In the genomic region with DNA sequence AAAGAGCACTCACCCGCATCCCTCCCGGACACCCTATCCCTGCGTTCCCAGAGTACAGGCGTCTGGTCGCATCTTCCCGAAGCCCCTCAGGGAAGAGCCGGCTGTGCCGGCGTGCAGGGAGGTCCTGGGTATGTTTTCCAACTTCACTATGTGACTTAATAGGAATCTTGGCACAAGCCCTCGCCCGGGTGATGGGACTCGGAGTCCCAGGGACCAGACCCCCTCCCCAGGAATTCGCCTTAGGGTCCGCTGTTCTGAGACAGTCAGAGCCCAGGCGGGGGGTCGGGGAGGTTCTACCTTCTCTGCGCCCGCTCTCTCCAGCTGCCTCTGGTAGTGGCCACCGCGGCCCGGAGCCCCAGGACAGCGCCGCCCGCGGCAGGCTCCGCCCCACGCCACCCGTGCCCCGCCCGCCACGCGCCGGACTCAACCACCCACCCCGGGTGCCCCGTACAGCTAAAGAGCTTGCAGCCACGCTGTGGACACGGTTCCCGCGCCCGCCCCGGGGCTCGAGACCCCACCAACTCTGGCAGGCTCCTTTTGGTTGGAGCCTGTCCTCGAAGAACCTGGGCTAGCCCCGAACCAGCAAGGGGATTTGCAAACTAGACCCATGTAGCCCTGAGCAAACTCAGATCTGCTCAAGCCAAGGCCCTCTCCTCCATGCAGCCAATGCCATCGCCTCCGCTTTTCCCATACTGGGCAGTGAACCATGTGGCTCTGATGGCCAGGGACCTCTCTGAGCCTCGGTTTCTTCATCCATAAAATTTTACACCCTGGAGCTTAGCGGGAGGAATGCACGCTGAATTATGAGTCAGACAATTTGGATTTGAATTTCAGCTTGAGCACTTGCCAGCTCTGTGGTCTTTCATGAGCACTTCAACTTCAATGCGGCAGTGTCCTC, we compare ENCODE assay signal across 8 mouse cellular contexts. TPM values are rescaled to one million over a fixed set of nuclear protein-coding genes. Genes with fewer than 3 reads are reported as not detected.
A peak's percentile ranks its signal among the peaks of the same experiment; 100 is the strongest.
DNase-seq lines count a peak whose midpoint lies in the region; ATAC-seq and TF ChIP-seq lines count a peak whose summit lies in the region.

A gene (minus strand): TSS at position 394 of the 898 bp plus-strand sequence.

- no peaks in the 10 kb centered on the region for H3K36me3 ChIP-seq in forebrain, embryonic 14.5 days (ENCODE audit: control insufficient read depth, insufficient read depth, low read length)
- H3K36me3 ChIP-seq in limb, embryonic 11.5 days (ENCODE audit: control insufficient read depth, insufficient read depth, low read length), result no peaks in the 10 kb centered on the region
- H3K36me3 ChIP-seq in midbrain, embryonic 10.5 days, result 0 out of 2 replicates have a peak, but pooled peaks cover 6% of the 10 kb centered on the region
- no peaks in the 10 kb centered on the region for H3K36me3 ChIP-seq in splenic B cell, adult 2 months (ENCODE audit: control insufficient read depth, insufficient read depth, low read length, poor library complexity, severe bottlenecking)

- intact Hi-C loops in left cerebral cortex, adult 2 months (cut with DNase I), result no loop called here

- peak within 1 kb of the TSS; percentile 73 for H3K4me2 ChIP-seq in forebrain, embryonic 14.5 days (ENCODE audit: low read length)
- peak within 1 kb of the TSS; percentile 88 for H3K4me2 ChIP-seq in limb, embryonic 11.5 days (ENCODE audit: low read depth, severe bottlenecking)

- H3K9me3 ChIP-seq in forebrain, embryonic 14.5 days (replicated peaks; ENCODE audit: control insufficient read depth, low read length), result no peaks in the 10 kb centered on the region
- H3K9me3 ChIP-seq in limb, embryonic 11.5 days (ENCODE audit: control insufficient read depth, low read length), result no peaks in the 10 kb centered on the region
- H3K9me3 ChIP-seq in midbrain, embryonic 10.5 days (replicated peaks), result no peaks in the 10 kb centered on the region

- 7% methylated on average over 50 of the region's 50 CpGs for WGBS in forebrain, embryonic 14.5 days
- 4% methylated on average over 49 of the region's 50 CpGs for WGBS in limb, embryonic 11.5 days
- 8% methylated on average over 48 of the region's 50 CpGs for WGBS in midbrain, embryonic 10.5 days

- H3K9ac ChIP-seq in forebrain, embryonic 14.5 days (ENCODE audit: low read length), result peak within 1 kb of the TSS; percentile 57
- H3K9ac ChIP-seq in limb, embryonic 11.5 days (ENCODE audit: low read length), result peak within 1 kb of the TSS; percentile 58; the same call in 1 of the 2 replicates

- no peak; the same call in 1 of the 2 replicates for TF ChIP-seq CTCF in left cerebral cortex, adult 2 months (IDR thresholded peaks at IDR 0.05)

- peak; percentile 50 to 52 for DNase-seq in left cerebral cortex, adult 2 months (ENCODE audit: extremely low spot score in 1 of 2, low spot score in 2 of 2)
- no peak for DNase-seq in left cerebral cortex, adult 11 months (ENCODE audit: low spot score)
- peak; percentile 54 for DNase-seq in cerebellum, adult 11-12 months
- DNase-seq in forebrain, embryonic 14.5 days (ENCODE audit: low spot score), result peak; percentile 55
- peak; percentile 84 for DNase-seq in heart, postnatal 4 days
- peak; percentile 75 for DNase-seq in limb, embryonic 11.5 days (ENCODE audit: low spot score)
- DNase-seq in midbrain, embryonic 10.5 days (ENCODE audit: low spot score), result peak; percentile 64
- DNase-seq in splenic B cell, adult 2 months (ENCODE audit: low read depth, low spot score), result peak; percentile 50

- H3K4me3 ChIP-seq in left cerebral cortex, adult 2 months, result peak within 1 kb of the TSS; percentile 50
- peak within 1 kb of the TSS; percentile 32 for H3K4me3 ChIP-seq in forebrain, embryonic 14.5 days (ENCODE audit: low read depth, low read length)
- peak within 1 kb of the TSS; percentile 34 for H3K4me3 ChIP-seq in limb, embryonic 11.5 days (ENCODE audit: low read depth, low read length)
- peak within 1 kb of the TSS; percentile 62 for H3K4me3 ChIP-seq in midbrain, embryonic 10.5 days

- peaks cover 10% of the 10 kb centered on the region for H3K4me1 ChIP-seq in forebrain, embryonic 14.5 days (ENCODE audit: control insufficient read depth, insufficient read depth, low read length)
- peaks cover 18% of the 10 kb centered on the region for H3K4me1 ChIP-seq in limb, embryonic 11.5 days (ENCODE audit: control insufficient read depth, insufficient read depth, low read length)
- peaks cover 50% of the 10 kb centered on the region for H3K4me1 ChIP-seq in midbrain, embryonic 10.5 days

- no peaks in the 10 kb centered on the region for H3K27me3 ChIP-seq in forebrain, embryonic 14.5 days (replicated peaks; ENCODE audit: control insufficient read depth, insufficient read depth, low read length)
- H3K27me3 ChIP-seq in limb, embryonic 11.5 days (ENCODE audit: control insufficient read depth, insufficient read depth, low read length), result no peaks in the 10 kb centered on the region
- H3K27me3 ChIP-seq in midbrain, embryonic 10.5 days (ENCODE audit: low read depth, poor library complexity, severe bottlenecking), result peaks cover 27% of the 10 kb centered on the region
- peaks cover 1% of the 10 kb centered on the region; the same call in 1 of the 2 replicates for H3K27me3 ChIP-seq in splenic B cell, adult 2 months (ENCODE audit: control insufficient read depth, insufficient read depth, low read length, poor library complexity, severe bottlenecking)

- peak; percentile 72 for ATAC-seq in forebrain, embryonic 14.5 days
- ATAC-seq in limb, embryonic 11.5 days (ENCODE audit: insufficient number of reproducible peaks, low FRiP score, low TSS enrichment, low read depth), result peak; percentile 67

- peak within 1 kb of the TSS; percentile 30 for H3K27ac ChIP-seq in left cerebral cortex, adult 2 months
- H3K27ac ChIP-seq in forebrain, embryonic 14.5 days (ENCODE audit: low read depth, low read length), result no peak within 1 kb of the TSS
- H3K27ac ChIP-seq in limb, embryonic 11.5 days (replicated peaks; ENCODE audit: low read depth, low read length), result no peak within 1 kb of the TSS
- H3K27ac ChIP-seq in midbrain, embryonic 10.5 days (replicated peaks), result peak within 1 kb of the TSS; percentile 74

RNA-seq across cellular contexts. Expression of the gene that starts here (rescaled TPM):
- 1 to 10 TPM; 6.8 to 7.7 TPM for total RNA-seq in left cerebral cortex, adult 2 months (2021)
- polyA plus RNA-seq in forebrain, embryonic 14.5 days (2014; fragmentation: Nextera tagmentation; extraction: Ambion mirVana), result 0.13 and 0.72 TPM in 2 replicates
- total RNA-seq in heart, postnatal 4 days (2021), result 10 to 100 TPM; 13.5 to 14.6 TPM
- polyA plus RNA-seq in limb, embryonic 11.5 days (2014; fragmentation: Nextera tagmentation; extraction: Ambion mirVana), result 0.29 and 0.71 TPM in 2 replicates
- 0.78 and 1.4 TPM in 2 replicates for polyA plus RNA-seq in midbrain, embryonic 10.5 days (2016; fragmentation: Nextera tagmentation; extraction: Ambion mirVana)

Comparison
In these comparisons a context has a peak if more than half of its experiments do, and no peak if none do; other contexts are left out.
1. Peak in DNase-seq, ATAC-seq, H3K4me3 ChIP-seq, H3K9ac ChIP-seq and H3K4me2 ChIP-seq in forebrain, embryonic 14.5 days; RNA of the gene not detected or under 1 TPM.
2. Peak in DNase-seq, ATAC-seq, H3K4me3 ChIP-seq, H3K9ac ChIP-seq and H3K4me2 ChIP-seq in limb, embryonic 11.5 days; RNA of the gene not detected or under 1 TPM.
3. H3K27ac ChIP-seq: peak in left cerebral cortex, adult 2 months (single experiment) and midbrain, embryonic 10.5 days (single experiment); none in forebrain, embryonic 14.5 days (single experiment) and limb, embryonic 11.5 days (single experiment).
4. Peak in every context shown above with its lines, with median percentiles within 50 percentile points of each other: H3K4me3 ChIP-seq.